Mouse (Mus musculus) stomach, embryonic 14.5 days (tissue): ENCODE measurements around the gene Actn4. TPM values are rescaled to one million over a fixed set of nuclear protein-coding genes. Genes with fewer than 3 reads are reported as not detected.

Experiments used
- ATAC-seq: fragments of 200-750 bp; cut with Nextera tagmentation; 2 replicates; pipeline ENCODE4 v1.8.0; 2017; ENCODE audit warnings: low read depth, moderate TSS enrichment; ENCODE audit not compliant: insufficient number of reproducible peaks, insufficient read depth, low FRiP score
- H3K27ac ChIP-seq: fragments of 300-500 bp; sonication (generic); 2 replicates; pipeline ENCODE4 v1.5.1; 2014; ENCODE audit warnings: mild to moderate bottlenecking, low read length, moderate library complexity, mixed read lengths
- H3K27me3 ChIP-seq: fragments of 300-500 bp; sonication (generic); 2 replicates; pipeline ENCODE4 v1.6.1; 2014; ENCODE audit warnings: low read length, control low read depth, mixed read lengths; ENCODE audit not compliant: control insufficient read depth, insufficient read depth
- H3K36me3 ChIP-seq: fragments of 300-500 bp; sonication (generic); 2 replicates; pipeline ENCODE4 v1.6.1; 2014; ENCODE audit warnings: mild to moderate bottlenecking, control low read depth, low read length, moderate library complexity, mixed read lengths; ENCODE audit not compliant: control insufficient read depth, insufficient read depth
- H3K4me1 ChIP-seq: fragments of 300-500 bp; sonication (generic); 2 replicates; pipeline ENCODE4 v1.6.1; 2014; ENCODE audit warnings: low read length, control low read depth, mixed read lengths; ENCODE audit not compliant: control insufficient read depth, insufficient read depth
- H3K4me2 ChIP-seq: fragments of 300-500 bp; sonication (generic); replicated peaks from 2 replicates; pipeline ENCODE4 v1.6.1; 2014; ENCODE audit warnings: low read depth, low read length, control low read depth
- H3K4me3 ChIP-seq: fragments of 300-500 bp; sonication (generic); 2 replicates; pipeline ENCODE4 v1.5.1; 2014; ENCODE audit warnings: low read depth, low read length, control low read depth
- H3K9ac ChIP-seq: fragments of 300-500 bp; sonication (generic); replicated peaks from 2 replicates; pipeline ENCODE4 v1.6.1; 2014; ENCODE audit warnings: low read depth, mild to moderate bottlenecking, control low read depth, low read length, moderate library complexity, mixed read lengths
- H3K9me3 ChIP-seq: fragments of 300-500 bp; sonication (generic); 2 replicates; pipeline ENCODE4 v1.6.1; 2016; ENCODE audit warnings: low read depth, low read length, control low read depth; ENCODE audit not compliant: control insufficient read depth
- WGBS: fragments of 180-500 bp; shearing (Covaris S2); extraction: QIAGEN DNeasy Blood & Tissue Kit; methylation state at CpG from one replicate; pipeline ENCODE4 v1.1.7; 2014; 5-methylcytosine and 5-hydroxymethylcytosine counted together
- polyA plus RNA-seq: library from polyadenylated mRNA; unstranded; fragments of >200 nt; fragmentation: Nextera tagmentation; extraction: Ambion mirVana; gene quantifications from 2 replicates; pipeline ENCODE4 v1.2.1, GENCODE M21; 2014

Actn4 gene
- polyA plus RNA-seq, 1 experiment from 2014 or later: 272 TPM

DNA sequence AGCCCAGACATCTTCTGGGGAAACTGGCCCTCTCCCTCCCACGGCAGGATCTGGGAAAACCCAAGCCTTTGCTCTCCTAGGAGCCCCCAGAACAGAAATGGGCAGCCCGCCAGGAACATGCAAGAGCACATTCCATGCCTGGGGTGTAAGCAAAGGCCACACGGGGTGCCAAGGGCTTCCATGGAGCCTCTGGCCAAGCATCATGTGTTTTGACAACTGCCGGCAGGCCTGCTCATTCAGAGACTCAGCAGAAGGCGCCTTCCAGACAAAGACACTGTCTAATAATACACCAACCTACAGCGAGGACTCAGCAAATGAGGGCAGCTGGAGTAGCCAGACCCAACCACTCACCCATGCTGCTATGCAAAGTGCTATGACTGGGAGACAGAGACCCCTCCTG, 42.3 kb downstream of the Actn4 start:
- peaks cover 27% of the 10 kb centered on the region for H3K36me3 ChIP-seq
- no peak overlapping the region for H3K4me2 ChIP-seq
- H3K27ac ChIP-seq: peak overlapping the region; percentile 82
- no peaks in the 10 kb centered on the region for H3K27me3 ChIP-seq
- no peak overlapping the region for H3K4me3 ChIP-seq
- H3K9ac ChIP-seq: no peak overlapping the region
- ATAC-seq: peak; percentile 63
- no peaks in the 10 kb centered on the region for H3K9me3 ChIP-seq
- WGBS: 9% methylated on average over 6 of the region's 6 CpGs
- peaks cover 59% of the 10 kb centered on the region for H3K4me1 ChIP-seq

DNA sequence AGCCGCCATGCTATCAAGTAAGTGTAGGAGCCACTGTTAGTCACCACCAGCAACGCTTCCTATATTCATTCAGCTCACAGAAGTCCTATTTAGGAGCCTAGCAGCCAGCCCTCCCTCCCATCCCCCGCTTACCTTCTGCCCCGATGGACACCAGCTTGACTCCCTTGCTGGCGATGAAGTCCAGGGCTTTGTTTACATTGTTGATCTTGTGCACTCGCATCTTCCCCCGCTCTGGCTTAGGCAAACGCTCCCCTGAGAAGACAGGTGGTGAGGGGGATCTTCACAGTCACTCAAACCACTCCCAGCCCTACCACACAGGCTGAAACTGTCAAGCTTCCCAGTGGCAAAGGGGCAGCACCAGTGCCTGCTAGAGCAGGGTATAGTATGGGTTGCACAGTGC, 43.6 kb downstream of the Actn4 start:
- Histone ChIP-seq H3K27ac (peak overlapping the region; percentile 82), H3K9ac (0 out of 2 replicates have a peak overlapping the region, but pooled peaks have one; percentile 18), H3K4me2 (no peak overlapping the region), H3K4me3 (no peak overlapping the region), H3K9me3 (no peaks in the 10 kb centered on the region), H3K27me3 (no peaks in the 10 kb centered on the region), H3K36me3 (peaks cover 39% of the 10 kb centered on the region), H3K4me1 (peaks cover 46% of the 10 kb centered on the region)
- 48% methylated on average over 8 of the region's 8 CpGs for WGBS
- no peak for ATAC-seq

DNA sequence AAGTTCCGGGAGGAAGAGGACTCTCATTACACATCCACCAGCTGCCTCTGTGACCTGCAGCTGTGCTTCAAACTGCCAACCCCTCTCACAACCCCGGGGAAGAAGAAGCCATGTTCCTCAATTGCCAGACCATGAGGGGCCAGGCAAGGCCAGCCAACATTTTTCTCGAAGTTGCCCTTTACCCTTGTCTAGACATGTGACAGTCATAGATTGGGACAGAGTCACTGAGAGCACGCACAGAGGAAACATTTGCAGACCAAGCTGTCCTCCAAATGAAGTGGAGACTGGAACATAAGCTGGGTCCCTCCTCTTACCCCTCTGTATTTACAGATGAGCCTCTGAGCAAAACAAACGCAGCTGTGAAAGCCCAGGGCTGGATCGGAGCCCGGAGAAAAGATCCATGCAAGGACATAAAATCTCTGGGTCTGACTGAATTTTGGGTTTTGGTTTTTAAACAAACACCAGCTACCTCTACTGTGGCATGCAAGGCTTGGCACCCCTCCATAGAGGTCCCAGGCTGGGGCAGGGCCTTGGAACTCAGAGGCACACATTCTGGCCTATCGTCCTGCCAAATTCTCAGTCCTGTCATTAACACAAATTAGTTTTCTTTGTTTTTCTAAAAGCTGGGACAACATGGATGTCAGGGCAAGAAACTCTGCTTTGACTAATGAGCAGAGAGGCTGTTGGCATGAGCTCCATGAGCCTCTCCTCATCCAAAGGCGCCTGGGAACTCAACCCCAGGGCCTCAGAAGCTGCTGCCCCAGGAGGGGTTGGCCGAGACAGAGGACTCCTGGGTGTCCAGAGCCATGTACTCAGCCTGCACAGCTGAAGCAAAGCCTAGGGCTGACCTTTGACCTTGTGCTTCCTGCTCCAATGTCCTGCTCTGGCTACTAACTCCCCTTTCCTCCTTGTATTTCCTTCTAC, 44.4 kb downstream of the Actn4 start:
- H3K4me1 ChIP-seq: peaks cover 38% of the 10 kb centered on the region
- peaks cover 46% of the 10 kb centered on the region for H3K36me3 ChIP-seq
- no peak overlapping the region for H3K4me3 ChIP-seq
- ATAC-seq: peak; percentile 38; the same call in 1 of the 2 replicates
- WGBS: 47% methylated on average over 10 of the region's 10 CpGs
- no peak overlapping the region for H3K4me2 ChIP-seq
- H3K9ac ChIP-seq: no peak overlapping the region
- no peaks in the 10 kb centered on the region for H3K9me3 ChIP-seq
- H3K27me3 ChIP-seq: no peaks in the 10 kb centered on the region
- H3K27ac ChIP-seq: peak overlapping the region; percentile 82

DNA sequence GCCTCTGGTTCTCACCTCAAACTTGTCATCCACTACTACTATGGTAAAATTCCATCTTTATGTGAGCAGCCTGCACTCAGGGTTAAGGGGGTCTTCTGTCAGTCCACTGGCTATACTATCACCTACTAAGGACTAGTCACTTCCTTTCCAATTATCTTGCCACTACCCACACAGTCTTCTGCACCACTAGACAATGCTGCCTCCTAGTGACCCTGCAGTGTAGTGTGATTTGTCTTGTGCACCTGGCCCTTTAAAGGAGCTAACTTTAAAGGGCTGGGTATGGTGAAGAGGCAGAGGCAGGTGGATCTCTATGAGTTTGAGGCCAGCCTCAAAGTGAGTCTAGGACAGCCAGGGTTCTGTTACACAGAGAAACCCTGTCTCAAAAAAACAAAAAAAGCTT, 45.6 kb downstream of the Actn4 start:
- H3K36me3 ChIP-seq: peaks cover 59% of the 10 kb centered on the region
- no peak overlapping the region for H3K9ac ChIP-seq
- H3K4me3 ChIP-seq: no peak overlapping the region
- no peak overlapping the region for H3K27ac ChIP-seq
- no peaks in the 10 kb centered on the region for H3K9me3 ChIP-seq
- H3K4me2 ChIP-seq: no peak overlapping the region
- peaks cover 35% of the 10 kb centered on the region for H3K4me1 ChIP-seq
- no peaks in the 10 kb centered on the region for H3K27me3 ChIP-seq
- no peak for ATAC-seq

DNA sequence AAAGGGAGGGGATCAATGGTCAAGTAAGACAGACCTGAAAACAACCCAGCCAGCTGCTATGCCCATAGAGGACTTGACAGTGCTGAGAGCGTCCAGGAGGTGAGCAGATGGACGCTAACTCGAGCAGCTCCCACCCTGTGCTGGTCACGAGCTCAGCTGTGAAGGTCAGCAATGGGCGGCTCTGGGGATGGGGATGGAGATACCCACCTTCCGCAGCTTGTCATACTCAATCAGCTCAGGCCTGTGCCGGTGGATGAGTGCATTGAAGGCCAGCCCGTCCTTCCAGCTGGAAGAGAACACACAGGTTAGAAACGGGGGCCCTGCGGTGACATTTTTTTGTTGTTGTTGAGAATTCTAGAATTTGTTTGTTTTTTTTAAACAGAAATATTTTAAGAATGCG, 49.0 kb downstream of the Actn4 start:
- ATAC-seq: no peak
- Histone ChIP-seq H3K9ac (no peak overlapping the region), H3K4me3 (no peak overlapping the region), H3K36me3 (peaks cover 76% of the 10 kb centered on the region), H3K4me2 (no peak overlapping the region), H3K4me1 (peaks cover 3% of the 10 kb centered on the region), H3K27me3 (no peaks in the 10 kb centered on the region), H3K27ac (no peak overlapping the region), H3K9me3 (no peaks in the 10 kb centered on the region)
- WGBS: 75% methylated on average over 11 of the region's 11 CpGs

DNA sequence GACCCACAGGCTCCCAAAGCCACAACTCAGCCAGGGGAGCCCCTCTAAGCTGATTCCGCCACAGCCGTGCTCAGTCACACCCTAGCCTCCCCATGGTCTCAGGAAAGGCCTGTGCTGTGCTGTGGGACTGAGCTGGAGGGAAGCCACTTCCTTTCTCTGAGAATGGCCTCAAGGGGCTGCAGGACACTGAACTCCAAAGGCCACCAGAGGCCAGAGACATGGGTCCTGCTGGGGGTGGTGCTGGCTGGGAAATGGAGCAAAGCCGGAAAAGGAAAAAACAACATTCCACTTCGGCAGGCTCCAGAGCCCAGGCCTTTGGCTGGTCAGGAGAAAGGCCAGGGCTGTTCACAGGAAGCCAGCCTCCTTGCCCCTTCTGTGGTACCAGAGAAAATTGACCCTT, 50.5 kb downstream of the Actn4 start:
- H3K9ac ChIP-seq: no peak overlapping the region
- H3K4me2 ChIP-seq: no peak overlapping the region
- 73% methylated on average over 4 of the region's 4 CpGs for WGBS
- H3K36me3 ChIP-seq: peaks cover 88% of the 10 kb centered on the region
- no peaks in the 10 kb centered on the region for H3K9me3 ChIP-seq
- H3K27ac ChIP-seq: no peak overlapping the region
- H3K4me3 ChIP-seq: no peak overlapping the region
- no peak for ATAC-seq
- H3K4me1 ChIP-seq: no peaks in the 10 kb centered on the region
- no peaks in the 10 kb centered on the region for H3K27me3 ChIP-seq

DNA sequence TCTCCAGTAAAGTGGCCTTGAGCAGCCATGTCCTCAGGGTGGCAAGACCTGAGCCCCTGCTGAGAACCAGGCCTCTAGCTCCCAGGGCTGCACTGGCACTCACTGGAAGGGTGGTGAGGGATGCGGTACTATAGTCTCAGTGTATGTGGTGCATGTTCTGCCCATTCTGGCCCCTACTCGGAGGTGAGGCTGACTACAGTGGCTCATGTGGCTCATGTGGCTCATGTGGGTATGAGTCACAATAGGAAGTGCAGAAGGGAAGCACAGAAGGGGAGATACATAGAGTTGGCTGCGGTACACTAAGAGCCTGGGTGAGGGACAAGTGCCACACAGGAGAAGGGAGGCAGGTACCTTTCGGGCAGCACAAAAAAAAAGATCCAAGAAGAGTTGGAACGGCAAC, 54.9 kb downstream of the Actn4 start:
- Histone ChIP-seq H3K4me1 (no peaks in the 10 kb centered on the region), H3K27me3 (no peaks in the 10 kb centered on the region), H3K27ac (no peak overlapping the region), H3K9me3 (no peaks in the 10 kb centered on the region), H3K9ac (no peak overlapping the region), H3K4me2 (no peak overlapping the region), H3K36me3 (peaks cover 88% of the 10 kb centered on the region), H3K4me3 (no peak overlapping the region)
- ATAC-seq: no peak
- WGBS: 92% methylated on average over 5 of the region's 5 CpGs

DNA sequence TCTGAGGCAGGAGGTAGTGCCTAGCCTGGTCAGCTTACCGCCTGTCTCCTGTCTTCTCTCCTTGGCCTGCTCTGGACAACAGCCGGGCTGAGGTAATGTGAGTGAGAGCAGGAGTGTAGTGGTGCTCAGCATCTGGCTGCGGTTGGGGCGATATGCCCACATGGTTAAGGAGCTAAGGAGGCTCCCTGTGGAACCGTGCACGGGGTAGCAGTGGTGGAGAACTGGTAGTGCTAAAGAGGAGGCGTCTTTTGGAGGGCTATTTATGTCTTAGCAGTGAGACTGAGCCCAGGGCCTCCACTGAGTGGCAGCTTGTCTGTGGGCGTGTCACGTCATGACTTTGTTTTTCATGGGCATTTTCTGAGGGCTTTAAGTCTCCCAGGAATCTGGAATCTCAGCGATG, 58.4 kb downstream of the Actn4 start:
- Histone ChIP-seq H3K9me3 (no peaks in the 10 kb centered on the region), H3K4me1 (no peaks in the 10 kb centered on the region), H3K36me3 (peaks cover 99% of the 10 kb centered on the region), H3K4me2 (no peak overlapping the region), H3K4me3 (no peak overlapping the region), H3K9ac (no peak overlapping the region), H3K27ac (no peak overlapping the region; the same call in 1 of the 2 replicates), H3K27me3 (no peaks in the 10 kb centered on the region)
- 90% methylated on average over 10 of the region's 10 CpGs for WGBS
- no peak for ATAC-seq
